Mouse (Mus musculus): ENCODE results near the gene Tmprss11c. TPM values are rescaled to one million over a fixed set of nuclear protein-coding genes. Genes with fewer than 3 reads are reported as not detected.

Gene Tmprss11c
- polyA plus RNA-seq, 1 experiment from 2014 or later, result not detected

- Histone ChIP-seq H3K4me3 (replicated peaks; ENCODE audit: low read length) (no peak overlapping the region), H3K36me3 (ENCODE audit: control insufficient read depth, insufficient read depth, low read length) (no peaks in the 10 kb centered on the region), H3K27me3 (ENCODE audit: control insufficient read depth, insufficient read depth, low read length) (no peaks in the 10 kb centered on the region), H3K9me3 (replicated peaks; ENCODE audit: control insufficient read depth, low read length) (no peaks in the 10 kb centered on the region), H3K4me1 (ENCODE audit: control insufficient read depth, insufficient read depth, low read length) (no peaks in the 10 kb centered on the region), H3K9ac (ENCODE audit: low read length) (no peak overlapping the region), H3K4me2 (ENCODE audit: low read depth, low read length) (no peak overlapping the region), H3K27ac (ENCODE audit: low read length) (no peak overlapping the region)
- WGBS, result 11% methylated on average over 4 of the region's 4 CpGs
- ATAC-seq (ENCODE audit: insufficient read depth, low FRiP score), result no peak
Measured at GRCm38 (mm10) chr5:86191356-86191755, 97.8 kb downstream of the Tmprss11c start.

GRCm38 (mm10) chr5:86190770-86191169 lies 98.3 kb downstream of the Tmprss11c start:
- no peak overlapping the region for H3K27ac ChIP-seq (ENCODE audit: low read length)
- no peaks in the 10 kb centered on the region for H3K27me3 ChIP-seq (ENCODE audit: control insufficient read depth, insufficient read depth, low read length)
- H3K9ac ChIP-seq (ENCODE audit: low read length), result no peak overlapping the region
- no peaks in the 10 kb centered on the region for H3K36me3 ChIP-seq (ENCODE audit: control insufficient read depth, insufficient read depth, low read length)
- no peak overlapping the region for H3K4me3 ChIP-seq (replicated peaks; ENCODE audit: low read length)
- no peak overlapping the region for H3K4me2 ChIP-seq (ENCODE audit: low read depth, low read length)
- WGBS, result 27% methylated on average over 5 of the region's 5 CpGs
- no peaks in the 10 kb centered on the region for H3K4me1 ChIP-seq (ENCODE audit: control insufficient read depth, insufficient read depth, low read length)
- no peaks in the 10 kb centered on the region for H3K9me3 ChIP-seq (replicated peaks; ENCODE audit: control insufficient read depth, low read length)
- ATAC-seq (ENCODE audit: insufficient read depth, low FRiP score), result no peak

- no peak overlapping the region for H3K4me3 ChIP-seq (replicated peaks; ENCODE audit: low read length)
- ATAC-seq (ENCODE audit: insufficient read depth, low FRiP score), result no peak
- WGBS, result 54% methylated on average over 15 of the region's 15 CpGs
- H3K9ac ChIP-seq (ENCODE audit: low read length), result no peak overlapping the region
- H3K27me3 ChIP-seq (ENCODE audit: control insufficient read depth, insufficient read depth, low read length), result no peaks in the 10 kb centered on the region
- H3K9me3 ChIP-seq (replicated peaks; ENCODE audit: control insufficient read depth, low read length), result no peaks in the 10 kb centered on the region
- no peaks in the 10 kb centered on the region for H3K4me1 ChIP-seq (ENCODE audit: control insufficient read depth, insufficient read depth, low read length)
- H3K36me3 ChIP-seq (ENCODE audit: control insufficient read depth, insufficient read depth, low read length), result no peaks in the 10 kb centered on the region
- no peak overlapping the region for H3K4me2 ChIP-seq (ENCODE audit: low read depth, low read length)
- no peak overlapping the region for H3K27ac ChIP-seq (ENCODE audit: low read length)
Measured at GRCm38 (mm10) chr5:86190290-86190689, 98.8 kb downstream of the Tmprss11c start.

- Histone ChIP-seq H3K9me3 (replicated peaks; ENCODE audit: control insufficient read depth, low read length) (no peaks in the 10 kb centered on the region), H3K4me1 (ENCODE audit: control insufficient read depth, insufficient read depth, low read length) (no peaks in the 10 kb centered on the region), H3K27me3 (ENCODE audit: control insufficient read depth, insufficient read depth, low read length) (no peaks in the 10 kb centered on the region), H3K4me2 (ENCODE audit: low read depth, low read length) (no peak overlapping the region), H3K4me3 (replicated peaks; ENCODE audit: low read length) (no peak overlapping the region), H3K27ac (ENCODE audit: low read length) (no peak overlapping the region), H3K9ac (ENCODE audit: low read length) (no peak overlapping the region), H3K36me3 (ENCODE audit: control insufficient read depth, insufficient read depth, low read length) (no peaks in the 10 kb centered on the region)
- WGBS, result 53% methylated on average over 6 of the region's 6 CpGs
- no peak for ATAC-seq (ENCODE audit: insufficient read depth, low FRiP score)
Measured at GRCm38 (mm10) chr5:86187441-86187840, 101.7 kb downstream of the Tmprss11c start.

Other genes starting within 250 kb of the Tmprss11c start
- 25.2 and 28.8 TPM in 2 replicates for gene Cenpc1, start 223.7 kb downstream of the Tmprss11c start, polyA plus RNA-seq (2015; fragmentation: Nextera tagmentation; extraction: Ambion mirVana)
- gene Stap1, start 217.6 kb downstream of the Tmprss11c start, polyA plus RNA-seq (2015; fragmentation: Nextera tagmentation; extraction: Ambion mirVana), result 0.74 and 1.0 TPM in 2 replicates
- 13.8 and 14.3 TPM in 2 replicates for gene Uba6, start 116.5 kb downstream of the Tmprss11c start, polyA plus RNA-seq (2015; fragmentation: Nextera tagmentation; extraction: Ambion mirVana)
- gene Gnrhr, start 91.4 kb downstream of the Tmprss11c start, polyA plus RNA-seq (2015; fragmentation: Nextera tagmentation; extraction: Ambion mirVana), result not detected in 2 replicates
- gene Tmprss11d, start 84.1 kb upstream of the Tmprss11c start, polyA plus RNA-seq (2015; fragmentation: Nextera tagmentation; extraction: Ambion mirVana), result 12.5 and 20.6 TPM in 2 replicates
- 13.0 and 17.5 TPM in 2 replicates for gene Tmprss11a, start 179.7 kb upstream of the Tmprss11c start, polyA plus RNA-seq (2015; fragmentation: Nextera tagmentation; extraction: Ambion mirVana)
- gene Tmprss11g, start 229.3 kb upstream of the Tmprss11c start, polyA plus RNA-seq (2015; fragmentation: Nextera tagmentation; extraction: Ambion mirVana), result 16.2 and 21.4 TPM in 2 replicates